8 mouse cellular contexts compared by ENCODE assay signal in genomic region chr1:58652480-58653403, GRCm38 (mm10). TPM values are rescaled to one million over a fixed set of nuclear protein-coding genes. Genes with fewer than 3 reads are reported as not detected.
DNase-seq lines count a peak whose midpoint lies in the region; ATAC-seq lines count a peak whose summit lies in the region.

No protein-coding gene starts in this region.

- peak; percentile 54 for DNase-seq in MEL-GATA-1-ER (ENCODE audit: extremely low read depth, low read depth)
- DNase-seq in cerebellum, adult 8-10 months = peak; percentile 64
- peak; percentile 45 for DNase-seq in forelimb bud, embryonic 11.5 days (ENCODE audit: low read depth, low spot score)
- DNase-seq in layer of hippocampus, postnatal 14 days (ENCODE audit: low spot score in 2 of 2) = peak; percentile 35 to 63
- peak; percentile 69 for DNase-seq in lung, postnatal 14 days
- peak; percentile 71 for DNase-seq in ovary, postnatal 36 days (ENCODE audit: low spot score)
- peak; percentile 81 for DNase-seq in thymus, postnatal 25 days

- peak; percentile 89 to 91 for ATAC-seq in hematopoietic stem cell, adult 5-6 weeks (replicated peaks in 1 of 2; ENCODE audit: insufficient read depth in 1 of 2, low FRiP score in 2 of 2, low TSS enrichment in 1 of 2, low read depth in 1 of 2, poor library complexity in 2 of 2, severe bottlenecking in 2 of 2)

RNA-seq across cellular contexts. Expression of gene Als2cr12, which starts 43.0 kb away (rescaled TPM):
- not detected in 2 replicates for total RNA-seq in hematopoietic stem cell, adult 5-6 weeks (2017)
- total RNA-seq in layer of hippocampus, postnatal 14 days (2021) = not detected

RNA-seq across cellular contexts. Expression of gene Cflar, which starts 58.6 kb away (rescaled TPM):
- 89.9 and 127 TPM in 2 replicates for total RNA-seq in hematopoietic stem cell, adult 5-6 weeks (2017)
- 10 to 100 TPM; 33.2 to 38.0 TPM for total RNA-seq in layer of hippocampus, postnatal 14 days (2021)

Comparison
In these comparisons a context has a peak if more than half of its experiments do, and no peak if none do; other contexts are left out.
1. Peak in every context shown above with its lines: DNase-seq and ATAC-seq.